In the genomic region with DNA sequence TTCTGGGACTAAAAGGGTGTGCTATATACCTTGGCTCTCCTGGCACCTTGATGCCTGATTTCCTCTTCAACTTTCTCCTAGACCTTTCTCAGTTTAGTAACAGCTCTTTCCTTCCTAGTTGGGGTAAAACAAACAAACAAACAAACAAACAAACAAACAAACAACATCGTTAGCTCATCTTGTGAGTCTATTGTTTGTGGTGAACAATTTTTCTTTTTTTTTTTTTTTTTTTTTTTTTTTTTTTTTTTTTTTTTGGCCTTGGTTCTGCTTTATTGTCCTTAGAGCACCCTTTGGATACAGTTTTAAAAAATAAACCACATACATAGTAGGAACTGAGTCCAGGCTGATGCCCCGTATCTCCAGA, we compare ENCODE assay signal across 16 mouse cellular contexts. TPM values are rescaled to one million over a fixed set of nuclear protein-coding genes. Genes with fewer than 3 reads are reported as not detected.
DNase-seq lines count a peak whose midpoint lies in the region; ATAC-seq lines count a peak whose summit lies in the region.
"Had no signal": no experiment of that assay in that cellular context is flagged by ENCODE, and none has a peak within 500 bp of the region (broad histone marks: within the 10 kb centered on the region; RNA-seq: fewer than 3 reads in every experiment).

No protein-coding gene starts in this region.

- H3K9me3 ChIP-seq in heart, embryonic 15.5 days (replicated peaks) = no peaks in the 10 kb centered on the region
- H3K9me3 ChIP-seq in heart, embryonic 12.5 days (replicated peaks) = no peaks in the 10 kb centered on the region
- no peaks in the 10 kb centered on the region for H3K9me3 ChIP-seq in liver, embryonic 13.5 days (replicated peaks)
- no peaks in the 10 kb centered on the region for H3K9me3 ChIP-seq in liver, embryonic 12.5 days (replicated peaks)
- no peaks in the 10 kb centered on the region for H3K9me3 ChIP-seq in neural tube, embryonic 12.5 days
- H3K9me3 ChIP-seq in neural tube, embryonic 15.5 days (replicated peaks) = no peaks in the 10 kb centered on the region
- H3K9me3 ChIP-seq: forebrain, embryonic 12.5 days; hindbrain, embryonic 13.5 days had no signal

- H3K36me3 ChIP-seq in heart, embryonic 15.5 days = no peaks in the 10 kb centered on the region
- H3K36me3 ChIP-seq in heart, embryonic 12.5 days = no peaks in the 10 kb centered on the region
- no peaks in the 10 kb centered on the region for H3K36me3 ChIP-seq in liver, embryonic 13.5 days
- H3K36me3 ChIP-seq in liver, embryonic 12.5 days = no peaks in the 10 kb centered on the region
- no peaks in the 10 kb centered on the region for H3K36me3 ChIP-seq in neural tube, embryonic 12.5 days
- H3K36me3 ChIP-seq in neural tube, embryonic 15.5 days = no peaks in the 10 kb centered on the region
- H3K36me3 ChIP-seq: forebrain, embryonic 12.5 days; hindbrain, embryonic 13.5 days had no signal

- no peak overlapping the region for H3K27ac ChIP-seq in heart, embryonic 15.5 days
- H3K27ac ChIP-seq in heart, embryonic 12.5 days (ENCODE audit: poor library complexity, severe bottlenecking) = no peak overlapping the region
- no peak overlapping the region for H3K27ac ChIP-seq in liver, embryonic 13.5 days
- no peak overlapping the region for H3K27ac ChIP-seq in liver, embryonic 12.5 days
- H3K27ac ChIP-seq in neural tube, embryonic 12.5 days = no peak overlapping the region
- no peak overlapping the region for H3K27ac ChIP-seq in neural tube, embryonic 15.5 days (replicated peaks)
- H3K27ac ChIP-seq: forebrain, embryonic 12.5 days; hindbrain, embryonic 13.5 days; kidney, postnatal 0 days had no signal

- 0 out of 2 replicates have a peak overlapping the region, but pooled peaks have one; percentile 64 for H3K9ac ChIP-seq in heart, embryonic 15.5 days
- H3K9ac ChIP-seq in heart, embryonic 12.5 days = no peak overlapping the region
- H3K9ac ChIP-seq in liver, embryonic 13.5 days = no peak overlapping the region
- H3K9ac ChIP-seq in liver, embryonic 12.5 days = no peak overlapping the region
- no peak overlapping the region for H3K9ac ChIP-seq in neural tube, embryonic 12.5 days
- no peak overlapping the region for H3K9ac ChIP-seq in neural tube, embryonic 15.5 days (replicated peaks)

- no peak for DNase-seq in liver, embryonic 13.5 days
- no peak for DNase-seq in thymus, postnatal 0 days (ENCODE audit: low spot score)

- no peaks in the 10 kb centered on the region for H3K27me3 ChIP-seq in heart, embryonic 15.5 days
- no peaks in the 10 kb centered on the region for H3K27me3 ChIP-seq in heart, embryonic 12.5 days (replicated peaks)
- H3K27me3 ChIP-seq in liver, embryonic 13.5 days = no peaks in the 10 kb centered on the region
- H3K27me3 ChIP-seq in liver, embryonic 12.5 days (replicated peaks) = no peaks in the 10 kb centered on the region
- no peaks in the 10 kb centered on the region for H3K27me3 ChIP-seq in neural tube, embryonic 12.5 days (replicated peaks)
- no peaks in the 10 kb centered on the region for H3K27me3 ChIP-seq in neural tube, embryonic 15.5 days (replicated peaks)
- H3K27me3 ChIP-seq: hindbrain, embryonic 13.5 days had no signal

- no peak for ATAC-seq in heart, embryonic 15.5 days (replicated peaks; ENCODE audit: insufficient number of reproducible peaks, insufficient read depth, low FRiP score, low read depth)
- no peak for ATAC-seq in heart, embryonic 12.5 days (ENCODE audit: insufficient number of reproducible peaks, low FRiP score)
- ATAC-seq in liver, embryonic 13.5 days (ENCODE audit: low read depth) = no peak
- no peak for ATAC-seq in liver, embryonic 12.5 days
- no peak for ATAC-seq in neural tube, embryonic 12.5 days (ENCODE audit: low FRiP score, low read depth)
- ATAC-seq in neural tube, embryonic 15.5 days (ENCODE audit: low FRiP score) = no peak

- no peak overlapping the region for H3K4me3 ChIP-seq in heart, embryonic 15.5 days
- H3K4me3 ChIP-seq in heart, embryonic 12.5 days = no peak overlapping the region
- H3K4me3 ChIP-seq in liver, embryonic 13.5 days (replicated peaks) = no peak overlapping the region
- H3K4me3 ChIP-seq in liver, embryonic 12.5 days = no peak overlapping the region
- peak overlapping the region; percentile 33; the same call in 1 of the 2 replicates for H3K4me3 ChIP-seq in neural tube, embryonic 12.5 days
- H3K4me3 ChIP-seq in neural tube, embryonic 15.5 days (replicated peaks) = no peak overlapping the region

- no peak overlapping the region for H3K4me2 ChIP-seq in heart, embryonic 15.5 days
- no peak overlapping the region for H3K4me2 ChIP-seq in heart, embryonic 12.5 days
- H3K4me2 ChIP-seq in liver, embryonic 13.5 days = peak overlapping the region; percentile 67
- no peak overlapping the region for H3K4me2 ChIP-seq in liver, embryonic 12.5 days
- no peak overlapping the region for H3K4me2 ChIP-seq in neural tube, embryonic 12.5 days (replicated peaks)
- H3K4me2 ChIP-seq in neural tube, embryonic 15.5 days = no peak overlapping the region

- H3K4me1 ChIP-seq in heart, embryonic 15.5 days (replicated peaks) = peaks cover 17% of the 10 kb centered on the region
- H3K4me1 ChIP-seq in heart, embryonic 12.5 days (replicated peaks) = peaks cover 15% of the 10 kb centered on the region; the same call in 1 of the 2 replicates
- peaks cover 18% of the 10 kb centered on the region for H3K4me1 ChIP-seq in liver, embryonic 13.5 days (replicated peaks)
- peaks cover 12% of the 10 kb centered on the region for H3K4me1 ChIP-seq in liver, embryonic 12.5 days
- H3K4me1 ChIP-seq in neural tube, embryonic 12.5 days = 0 out of 2 replicates have a peak, but pooled peaks cover 4% of the 10 kb centered on the region
- H3K4me1 ChIP-seq in neural tube, embryonic 15.5 days = peaks cover 11% of the 10 kb centered on the region

- WGBS in heart, embryonic 15.5 days = 52% methylated on average over 2 of the region's 2 CpGs
- 45% methylated on average over 2 of the region's 2 CpGs for WGBS in heart, embryonic 12.5 days
- WGBS in liver, embryonic 13.5 days (ENCODE audit: insufficient replicate concordance) = 42% methylated on average over 2 of the region's 2 CpGs
- WGBS in liver, embryonic 12.5 days (ENCODE audit: insufficient replicate concordance) = 31% methylated on average over 2 of the region's 2 CpGs
- 66% methylated on average over 2 of the region's 2 CpGs for WGBS in neural tube, embryonic 12.5 days
- WGBS in neural tube, embryonic 15.5 days = 66% methylated on average over 2 of the region's 2 CpGs

RNA-seq across cellular contexts. Expression of gene Ttc41, which starts 25.9 kb away (rescaled TPM):
- 1.4 and 1.7 TPM in 2 replicates for polyA plus RNA-seq in heart, embryonic 15.5 days (2015; fragmentation: Nextera tagmentation; extraction: Ambion mirVana)
- 1.7 and 2.3 TPM in 2 replicates for polyA plus RNA-seq in heart, embryonic 12.5 days (2016; fragmentation: Nextera tagmentation; extraction: Ambion mirVana)
- 0.28 and 0.69 TPM in 2 replicates for polyA plus RNA-seq in liver, embryonic 13.5 days (2015; fragmentation: Nextera tagmentation; extraction: Ambion mirVana)
- 0.95 and 0.96 TPM in 2 replicates for polyA plus RNA-seq in liver, embryonic 12.5 days (2016; fragmentation: Nextera tagmentation; extraction: Ambion mirVana)
- 3.0 and 3.4 TPM in 2 replicates for polyA plus RNA-seq in neural tube, embryonic 12.5 days (2016; fragmentation: Nextera tagmentation; extraction: Ambion mirVana)
- polyA plus RNA-seq in neural tube, embryonic 15.5 days (2015; fragmentation: Nextera tagmentation; extraction: Ambion mirVana) = 2.2 and 2.3 TPM in 2 replicates
- polyA plus RNA-seq in thymus, postnatal 0 days (2015; fragmentation: Nextera tagmentation; extraction: Ambion mirVana) = 1.7 and 2.1 TPM in 2 replicates

RNA-seq across cellular contexts. Expression of gene Hsp90b1, which starts 26.2 kb away (rescaled TPM):
- 398 and 406 TPM in 2 replicates for polyA plus RNA-seq in heart, embryonic 15.5 days (2015; fragmentation: Nextera tagmentation; extraction: Ambion mirVana)
- 574 and 590 TPM in 2 replicates for polyA plus RNA-seq in heart, embryonic 12.5 days (2016; fragmentation: Nextera tagmentation; extraction: Ambion mirVana)
- polyA plus RNA-seq in liver, embryonic 13.5 days (2015; fragmentation: Nextera tagmentation; extraction: Ambion mirVana) = 327 and 424 TPM in 2 replicates
- polyA plus RNA-seq in liver, embryonic 12.5 days (2016; fragmentation: Nextera tagmentation; extraction: Ambion mirVana) = 432 and 438 TPM in 2 replicates
- polyA plus RNA-seq in neural tube, embryonic 12.5 days (2016; fragmentation: Nextera tagmentation; extraction: Ambion mirVana) = 454 and 496 TPM in 2 replicates
- polyA plus RNA-seq in neural tube, embryonic 15.5 days (2015; fragmentation: Nextera tagmentation; extraction: Ambion mirVana) = 337 and 397 TPM in 2 replicates
- polyA plus RNA-seq in thymus, postnatal 0 days (2015; fragmentation: Nextera tagmentation; extraction: Ambion mirVana) = 239 and 324 TPM in 2 replicates

RNA-seq across cellular contexts. Expression of gene Gm49358, which starts 32.3 kb away (rescaled TPM):
- polyA plus RNA-seq in heart, embryonic 15.5 days (2015; fragmentation: Nextera tagmentation; extraction: Ambion mirVana) = not detected in 2 replicates
- not detected in 2 replicates for polyA plus RNA-seq in heart, embryonic 12.5 days (2016; fragmentation: Nextera tagmentation; extraction: Ambion mirVana)
- polyA plus RNA-seq in liver, embryonic 13.5 days (2015; fragmentation: Nextera tagmentation; extraction: Ambion mirVana) = not detected in 2 replicates
- polyA plus RNA-seq in liver, embryonic 12.5 days (2016; fragmentation: Nextera tagmentation; extraction: Ambion mirVana) = not detected in 2 replicates
- not detected in 2 replicates for polyA plus RNA-seq in neural tube, embryonic 12.5 days (2016; fragmentation: Nextera tagmentation; extraction: Ambion mirVana)
- not detected in 2 replicates for polyA plus RNA-seq in neural tube, embryonic 15.5 days (2015; fragmentation: Nextera tagmentation; extraction: Ambion mirVana)
- 0.28 TPM in 1 of 2 replicates, not detected in the other for polyA plus RNA-seq in thymus, postnatal 0 days (2015; fragmentation: Nextera tagmentation; extraction: Ambion mirVana)
- polyA plus RNA-seq: cerebellum, adult 2 months; forebrain, embryonic 12.5 days; hindbrain, embryonic 13.5 days; kidney, postnatal 0 days; liver, adult 2 months; midbrain, postnatal 0 days; stomach, embryonic 16.5 days; thymus, adult 2 months; urinary bladder, adult 2 months had no signal

RNA-seq across cellular contexts. Expression of gene Nt5dc3, which starts 47.3 kb away (rescaled TPM):
- 3.2 and 3.4 TPM in 2 replicates for polyA plus RNA-seq in heart, embryonic 15.5 days (2015; fragmentation: Nextera tagmentation; extraction: Ambion mirVana)
- polyA plus RNA-seq in heart, embryonic 12.5 days (2016; fragmentation: Nextera tagmentation; extraction: Ambion mirVana) = 2.0 and 2.7 TPM in 2 replicates
- polyA plus RNA-seq in liver, embryonic 13.5 days (2015; fragmentation: Nextera tagmentation; extraction: Ambion mirVana) = 0.35 and 0.61 TPM in 2 replicates
- polyA plus RNA-seq in liver, embryonic 12.5 days (2016; fragmentation: Nextera tagmentation; extraction: Ambion mirVana) = 0.65 and 0.69 TPM in 2 replicates
- polyA plus RNA-seq in neural tube, embryonic 12.5 days (2016; fragmentation: Nextera tagmentation; extraction: Ambion mirVana) = 4.3 and 4.6 TPM in 2 replicates
- 8.0 and 9.9 TPM in 2 replicates for polyA plus RNA-seq in neural tube, embryonic 15.5 days (2015; fragmentation: Nextera tagmentation; extraction: Ambion mirVana)
- polyA plus RNA-seq in thymus, postnatal 0 days (2015; fragmentation: Nextera tagmentation; extraction: Ambion mirVana) = 0.59 and 0.61 TPM in 2 replicates
